Mouse (Mus musculus): Measurements from ENCODE around the gene Gm21731. TPM values are rescaled to one million over a fixed set of nuclear protein-coding genes. Genes with fewer than 3 reads are reported as not detected.

Gene Gm21731
- polyA plus RNA-seq, 1 experiment from 2014 or later = not detected

GRCm38 (mm10) chr13:120278784-120279183 lies 39.9 kb downstream of the Gm21731 start:
- no peak for TF ChIP-seq CTCF (IDR thresholded peaks at IDR 0.05)
- POLR2A ChIA-PET = no interaction called here
- no peak for DNase-seq (ENCODE audit: low read depth, low spot score)
- CTCF ChIA-PET = no interaction called here
- no peak for ATAC-seq
- H3K27me3 ChIP-seq = no peaks in the 10 kb centered on the region
- in situ Hi-C loops (cut with MboI; ENCODE audit: low pct_unique_long_range_greater_than_20kb) = no loop called here

Other genes starting within 250 kb of the Gm21731 start
- gene Gm36079, start 212.1 kb upstream of the Gm21731 start, polyA plus RNA-seq (2021) = not detected
- 0.30 TPM for gene Gm21188, start 186.9 kb upstream of the Gm21731 start, polyA plus RNA-seq (2021)
- gene Gm20767, start 98.9 kb upstream of the Gm21731 start, polyA plus RNA-seq (2021) = 0.27 TPM
- not detected for gene Gm21818, start 66.7 kb upstream of the Gm21731 start, polyA plus RNA-seq (2021)
- gene Gm21762, start 23.2 kb upstream of the Gm21731 start, polyA plus RNA-seq (2021) = not detected
- 0.12 TPM for gene AF067061, start 24.0 kb downstream of the Gm21731 start, polyA plus RNA-seq (2021)
- gene BC147527, start 61.3 kb downstream of the Gm21731 start, polyA plus RNA-seq (2021) = not detected
- gene Tcstv3, start 77.8 kb downstream of the Gm21731 start, polyA plus RNA-seq (2021) = not detected

All from Patski (cell line).